Mouse (Mus musculus): ENCODE data around the gene Rtn4rl1. TPM values are rescaled to one million over a fixed set of nuclear protein-coding genes. Genes with fewer than 3 reads are reported as not detected.

Rtn4rl1 gene
- polyA plus RNA-seq, 1 experiment = 0.40 TPM

- Histone ChIP-seq H3ac (ENCODE audit: control insufficient read depth, insufficient read length, low read depth) (no peak overlapping the region), H3K36me3 (ENCODE audit: control insufficient read depth, insufficient read depth) (no peaks in the 10 kb centered on the region)
These were observed 61.7 kb downstream of the Rtn4rl1 start for GRCm38 (mm10) chr11:75255330-75255729.

GRCm38 (mm10) chr11:75257056-75257648 lies 63.6 kb downstream of the Rtn4rl1 start:
- Histone ChIP-seq H3K79me2 (ENCODE audit: control insufficient read depth, insufficient read depth) (no peaks in the 10 kb centered on the region), H3K79me3 (ENCODE audit: low read depth) (no peaks in the 10 kb centered on the region), H3K36me3 (ENCODE audit: control insufficient read depth, insufficient read depth) (no peaks in the 10 kb centered on the region), H3K27me3 (ENCODE audit: control insufficient read depth, insufficient read depth, insufficient read length) (peaks cover 4% of the 10 kb centered on the region), H3K4me3 (ENCODE audit: insufficient read depth, poor library complexity, severe bottlenecking) (no peak overlapping the region), H3ac (ENCODE audit: control insufficient read depth, insufficient read length, low read depth) (no peak overlapping the region)
- TF ChIP-seq FOSL1 (IDR thresholded peaks at IDR 0.05; ENCODE audit: insufficient read depth, low read length, poor library complexity, severe bottlenecking) = no peak
- TF ChIP-seq CTCF (IDR thresholded peaks at IDR 0.05; ENCODE audit: control insufficient read depth, insufficient read depth, insufficient read length) = no peak
- TF ChIP-seq MAX (IDR thresholded peaks at IDR 0.05) = no peak

More at GRCm38 (mm10) chr11:75255330-75255729, 61.7 kb downstream of the Rtn4rl1 start:
- peaks cover 3% of the 10 kb centered on the region for H3K27me3 ChIP-seq (ENCODE audit: control insufficient read depth, insufficient read depth, insufficient read length)
- no peaks in the 10 kb centered on the region for H3K79me3 ChIP-seq (ENCODE audit: low read depth)
- no peak overlapping the region for H3K4me3 ChIP-seq (ENCODE audit: insufficient read depth, poor library complexity, severe bottlenecking)
- TF ChIP-seq FOSL1 (IDR thresholded peaks at IDR 0.05; ENCODE audit: insufficient read depth, low read length, poor library complexity, severe bottlenecking) (no peak), MYOG (IDR thresholded peaks at IDR 0.05; ENCODE audit: control insufficient read depth, extremely low read depth, insufficient read length) (no peak), CTCF (IDR thresholded peaks at IDR 0.05; ENCODE audit: control insufficient read depth, insufficient read depth, insufficient read length) (no peak), MYOD1 (IDR thresholded peaks at IDR 0.05; ENCODE audit: control insufficient read depth, insufficient read length, low read depth) (no peak), MAX (IDR thresholded peaks at IDR 0.05) (no peak), CEBPB (IDR thresholded peaks at IDR 0.05; ENCODE audit: low read depth) (no peak), USF1 (IDR thresholded peaks at IDR 0.05; ENCODE audit: low read depth) (no peak)
- no peaks in the 10 kb centered on the region for H3K79me2 ChIP-seq (ENCODE audit: control insufficient read depth, insufficient read depth)

GRCm38 (mm10) chr11:75259416-75259815 lies 65.8 kb downstream of the Rtn4rl1 start:
- Histone ChIP-seq H3K79me2 (ENCODE audit: control insufficient read depth, insufficient read depth) (no peaks in the 10 kb centered on the region), H3K79me3 (ENCODE audit: low read depth) (no peaks in the 10 kb centered on the region), H3K36me3 (ENCODE audit: control insufficient read depth, insufficient read depth) (no peaks in the 10 kb centered on the region), H3K27me3 (ENCODE audit: control insufficient read depth, insufficient read depth, insufficient read length) (peaks cover 4% of the 10 kb centered on the region), H3ac (ENCODE audit: control insufficient read depth, insufficient read length, low read depth) (no peak overlapping the region), H3K4me3 (ENCODE audit: insufficient read depth, poor library complexity, severe bottlenecking) (no peak overlapping the region)
- TF ChIP-seq MYOG (IDR thresholded peaks at IDR 0.05; ENCODE audit: control insufficient read depth, extremely low read depth, insufficient read length) = no peak
- TF ChIP-seq CEBPB (IDR thresholded peaks at IDR 0.05; ENCODE audit: low read depth) = no peak
- TF ChIP-seq MYOD1 (IDR thresholded peaks at IDR 0.05; ENCODE audit: control insufficient read depth, insufficient read length, low read depth) = no peak
- TF ChIP-seq FOSL1 (IDR thresholded peaks at IDR 0.05; ENCODE audit: insufficient read depth, low read length, poor library complexity, severe bottlenecking) = no peak
- TF ChIP-seq MAX (IDR thresholded peaks at IDR 0.05) = no peak
- TF ChIP-seq USF1 (IDR thresholded peaks at IDR 0.05; ENCODE audit: low read depth) = no peak
- TF ChIP-seq CTCF (IDR thresholded peaks at IDR 0.05; ENCODE audit: control insufficient read depth, insufficient read depth, insufficient read length) = no peak

GRCm38 (mm10) chr11:75259996-75260561 lies 66.5 kb downstream of the Rtn4rl1 start:
- H3K4me3 ChIP-seq (ENCODE audit: insufficient read depth, poor library complexity, severe bottlenecking) = no peak overlapping the region

GRCm38 (mm10) chr11:75261016-75261415 lies 67.4 kb downstream of the Rtn4rl1 start:
- H3K79me3 ChIP-seq (ENCODE audit: low read depth) = no peaks in the 10 kb centered on the region
- H3K27me3 ChIP-seq (ENCODE audit: control insufficient read depth, insufficient read depth, insufficient read length) = peaks cover 4% of the 10 kb centered on the region
- no peak overlapping the region for H3K4me3 ChIP-seq (ENCODE audit: insufficient read depth, poor library complexity, severe bottlenecking)
- no peaks in the 10 kb centered on the region for H3K79me2 ChIP-seq (ENCODE audit: control insufficient read depth, insufficient read depth)
- no peak overlapping the region for H3ac ChIP-seq (ENCODE audit: control insufficient read depth, insufficient read length, low read depth)
- no peak for TF ChIP-seq USF1 (IDR thresholded peaks at IDR 0.05; ENCODE audit: low read depth)
- TF ChIP-seq MAX (IDR thresholded peaks at IDR 0.05) = no peak
- no peak for TF ChIP-seq MYOD1 (IDR thresholded peaks at IDR 0.05; ENCODE audit: control insufficient read depth, insufficient read length, low read depth)
- no peak for TF ChIP-seq MYOG (IDR thresholded peaks at IDR 0.05; ENCODE audit: control insufficient read depth, extremely low read depth, insufficient read length)
- TF ChIP-seq CTCF (IDR thresholded peaks at IDR 0.05; ENCODE audit: control insufficient read depth, insufficient read depth, insufficient read length) = no peak
- TF ChIP-seq CEBPB (IDR thresholded peaks at IDR 0.05; ENCODE audit: low read depth) = no peak
- no peak for TF ChIP-seq FOSL1 (IDR thresholded peaks at IDR 0.05; ENCODE audit: insufficient read depth, low read length, poor library complexity, severe bottlenecking)
- no peaks in the 10 kb centered on the region for H3K36me3 ChIP-seq (ENCODE audit: control insufficient read depth, insufficient read depth)

More at GRCm38 (mm10) chr11:75259996-75260561, 66.5 kb downstream of the Rtn4rl1 start:
- TF ChIP-seq CEBPB (IDR thresholded peaks at IDR 0.05; ENCODE audit: low read depth) (no peak), FOSL1 (IDR thresholded peaks at IDR 0.05; ENCODE audit: insufficient read depth, low read length, poor library complexity, severe bottlenecking) (no peak), MYOD1 (IDR thresholded peaks at IDR 0.05; ENCODE audit: control insufficient read depth, insufficient read length, low read depth) (no peak), USF1 (IDR thresholded peaks at IDR 0.05; ENCODE audit: low read depth) (no peak), MYOG (IDR thresholded peaks at IDR 0.05; ENCODE audit: control insufficient read depth, extremely low read depth, insufficient read length) (no peak), MAX (IDR thresholded peaks at IDR 0.05) (no peak), CTCF (IDR thresholded peaks at IDR 0.05; ENCODE audit: control insufficient read depth, insufficient read depth, insufficient read length) (no peak)
- no peak overlapping the region for H3ac ChIP-seq (ENCODE audit: control insufficient read depth, insufficient read length, low read depth)
- no peaks in the 10 kb centered on the region for H3K79me2 ChIP-seq (ENCODE audit: control insufficient read depth, insufficient read depth)
- no peaks in the 10 kb centered on the region for H3K79me3 ChIP-seq (ENCODE audit: low read depth)
- no peaks in the 10 kb centered on the region for H3K36me3 ChIP-seq (ENCODE audit: control insufficient read depth, insufficient read depth)
- H3K27me3 ChIP-seq (ENCODE audit: control insufficient read depth, insufficient read depth, insufficient read length) = peaks cover 4% of the 10 kb centered on the region

All from C2C12 (cell line).